Mouse (Mus musculus) yolk sac, embryonic 10.5 days (tissue): ENCODE results near the gene Gm5483.
"Not testable (repeated sequence)": the region's sequence is repeated elsewhere in the genome, so short reads cannot be mapped to it uniquely, and the experiment has no call there.

ENCODE experiments used
- DNase-seq: peaks from one replicate; pipeline ENCODE4 v3.0.0-alpha.2; 2017; ENCODE audit warnings: low spot score

Gm5483 gene

DNA sequence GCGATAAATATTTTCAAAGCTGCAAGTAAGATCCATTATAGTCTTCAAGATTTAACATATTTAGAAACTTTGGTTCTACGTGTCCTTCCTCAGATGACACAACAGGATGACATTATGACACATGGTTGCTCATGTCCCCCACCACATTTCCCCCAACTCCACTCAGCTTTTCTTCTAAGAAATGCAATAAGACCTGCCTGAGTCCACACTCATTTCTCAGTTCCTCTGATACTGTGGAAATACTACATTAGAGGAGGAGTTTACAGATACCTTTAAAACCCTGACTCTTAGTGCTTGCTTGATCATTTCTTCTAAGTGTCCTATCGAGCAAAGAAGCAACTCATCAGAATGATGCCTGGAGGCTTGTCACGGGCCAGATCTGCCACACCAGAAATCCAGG, at the start of gene Gm5483:
TSS of gene Gm5483 (plus strand) at position 301 of the 400 bp plus-strand sequence.
- DNase-seq: not testable (repeated sequence)

DNA sequence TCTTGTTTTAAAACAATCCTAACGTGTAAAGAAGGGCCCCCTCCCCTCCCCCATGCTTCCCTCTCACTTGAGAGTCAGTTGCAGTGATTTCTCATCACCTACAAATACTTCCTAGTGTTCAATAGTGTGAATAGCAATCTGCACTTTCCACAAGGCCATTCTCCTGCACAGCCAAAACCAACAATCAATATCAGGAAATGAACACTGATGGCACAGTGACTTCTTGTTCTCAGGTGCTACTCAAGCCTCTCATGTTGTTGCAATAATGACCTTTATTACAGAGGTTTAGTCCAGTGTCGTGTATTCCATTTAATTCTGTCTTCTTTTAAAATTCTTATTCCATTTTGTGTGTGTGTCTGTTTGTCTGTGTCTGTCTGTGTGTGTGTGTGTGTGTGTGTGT, 45.8 kb upstream of the Gm5483 start:
- DNase-seq: no peak

GRCm38 (mm10) chr16:36156402-36156975, 27.5 kb upstream of the Gm5483 start, which contains the start of gene Stfa2l1:
Stfa2l1 (plus strand) TSS chr16:36156811.
- DNase-seq: no peak

GRCm38 (mm10) chr16:36167841-36168240, 16.2 kb upstream of the Gm5483 start:
- not testable (repeated sequence) for DNase-seq

DNA sequence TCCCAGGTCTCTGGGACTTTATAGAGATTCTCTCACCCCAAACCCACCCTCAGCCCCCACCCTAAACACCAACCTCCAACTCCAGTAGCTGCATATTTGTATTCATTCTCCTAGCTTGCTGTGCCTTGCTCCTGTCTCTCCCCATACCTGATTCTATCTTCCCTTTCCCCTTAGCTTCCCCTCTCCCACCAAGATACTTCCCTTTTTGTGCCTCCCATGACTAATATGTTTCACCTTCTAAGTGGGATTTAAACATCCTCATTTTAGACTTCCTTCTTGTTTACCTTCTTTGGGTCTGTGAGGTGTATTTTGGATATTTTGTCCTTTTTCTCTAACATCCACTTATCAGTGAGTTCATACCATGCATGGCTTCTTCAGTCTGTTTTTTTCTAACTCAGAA, 7.9 kb upstream of the Gm5483 start:
- DNase-seq: no peak

- no peak for DNase-seq
Measured at GRCm38 (mm10) chr16:36179910-36180309, 4.1 kb upstream of the Gm5483 start.

- DNase-seq: no peak
Measured at GRCm38 (mm10) chr16:36199226-36199625, 15.2 kb downstream of the Gm5483 start.

DNA sequence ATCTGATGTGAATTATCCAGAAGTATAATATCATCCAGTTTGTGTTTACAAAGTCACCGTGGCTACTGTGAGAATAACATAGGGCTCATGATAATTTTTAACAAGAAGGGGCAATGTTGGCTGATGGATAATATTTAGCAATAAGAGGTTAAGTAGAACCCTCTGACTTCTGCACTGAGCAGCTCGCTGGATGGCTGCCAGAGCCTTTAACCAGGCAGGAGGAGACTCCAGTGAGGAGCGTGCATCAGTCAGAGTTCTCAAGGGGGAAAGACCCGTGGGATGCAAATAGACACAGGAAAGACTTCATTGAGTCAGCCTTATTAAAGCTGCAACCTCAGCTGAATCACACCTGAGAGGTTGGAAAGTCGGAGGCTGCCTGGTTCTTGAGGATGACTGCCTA, 19.8 kb downstream of the Gm5483 start:
- DNase-seq: no peak

- not testable (repeated sequence) for DNase-seq
Measured at GRCm38 (mm10) chr16:36205684-36206083, 21.7 kb downstream of the Gm5483 start.

- DNase-seq: no peak
Measured at GRCm38 (mm10) chr16:36209967-36210453, 26.0 kb downstream of the Gm5483 start, which contains the start of gene Gm5416. Gm5416 (plus strand) TSS chr16:36210403.

- DNase-seq: not testable (repeated sequence)
Measured at GRCm38 (mm10) chr16:36221168-36221567, 37.2 kb downstream of the Gm5483 start, which contains the start of gene 2010005H15Rik. 2010005H15Rik (plus strand) TSS chr16:36221468.
